Mouse (Mus musculus) bone marrow macrophage, adult 2 months (primary cell): ENCODE data around the gene Myo5a.

Experiments
- CTCF ChIP-seq: IDR thresholded peaks from 2 replicates; pipeline ENCODE4 v1.5.1; 2012; ENCODE audit warnings: low read depth, mild to moderate bottlenecking, low read length, moderate library complexity
- POLR2A ChIP-seq: IDR thresholded peaks from 2 replicates; pipeline ENCODE4 v1.6.1; 2012; ENCODE audit warnings: mild to moderate bottlenecking, low read depth, low read length, borderline replicate concordance

DNA sequence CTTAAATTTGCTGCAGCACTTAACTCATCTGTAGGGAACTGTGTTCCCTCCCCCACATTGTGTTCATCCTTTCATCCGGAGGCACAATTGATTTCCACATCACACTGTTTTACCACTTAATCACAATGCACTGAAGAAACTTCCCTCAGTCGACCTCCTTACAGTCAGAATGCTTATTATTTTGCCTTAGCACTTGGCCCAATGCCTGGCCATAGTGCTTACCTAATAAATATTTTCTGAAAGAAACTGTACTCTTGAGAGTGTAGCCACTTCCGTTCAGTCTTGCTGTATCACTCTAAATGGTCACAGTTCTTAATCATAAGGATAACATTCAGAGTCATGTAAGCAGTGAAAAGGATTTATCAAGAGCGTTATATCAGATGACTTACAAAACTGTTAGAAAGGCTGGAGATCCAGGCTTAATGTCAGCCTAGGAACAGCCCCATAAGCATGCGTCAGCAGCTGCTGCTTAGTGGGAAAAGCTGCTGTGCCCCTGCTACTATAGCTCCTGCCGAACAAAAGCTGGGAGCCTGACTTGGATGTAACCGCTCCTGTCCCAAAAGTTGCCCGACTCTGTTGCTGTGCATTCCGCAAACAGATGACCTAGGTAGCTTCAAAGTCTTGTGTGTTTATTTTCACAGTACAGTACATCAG is 6.0 kb upstream of the Myo5a start:
- TF ChIP-seq CTCF = no peak
- TF ChIP-seq POLR2A = no peak
